Mouse (Mus musculus) testis, postnatal 10 days (tissue): ENCODE data around the gene Tas2r109.
"Not testable (repeated sequence)": the region's sequence is repeated elsewhere in the genome, so short reads cannot be mapped to it uniquely, and the experiment has no call there.

ENCODE experiments used
- DNase-seq: peaks from one replicate; pipeline ENCODE4 v3.0.0; 2021; ENCODE audit warnings: low spot score

Tas2r109 gene

GRCm38 (mm10) chr6:132980865-132981264 lies at the start of gene Tas2r109:
Gene Tas2r109, minus strand, starts transcription at chr6:132980965.
- no peak for DNase-seq

GRCm38 (mm10) chr6:132957819-132958218 lies 22.9 kb downstream of the Tas2r109 start, which contains the start of gene Tas2r131:
Gene Tas2r131, minus strand, starts transcription at chr6:132957919.
- DNase-seq = no peak

- no peak for DNase-seq
Measured at GRCm38 (mm10) chr6:132950802-132951201, 30.0 kb downstream of the Tas2r109 start, which contains the start of gene Tas2r129. Gene Tas2r129, plus strand, starts transcription at chr6:132951102.

- DNase-seq = not testable (repeated sequence)
Measured at GRCm38 (mm10) chr6:132941376-132941775, 39.4 kb downstream of the Tas2r109 start.
